Mouse (Mus musculus): ENCODE measurements around the gene Tmod2. TPM values are rescaled to one million over a fixed set of nuclear protein-coding genes. Genes with fewer than 3 reads are reported as not detected.

Gene Tmod2
- polyA plus RNA-seq, 1 experiment: 0.27 TPM

DNA sequence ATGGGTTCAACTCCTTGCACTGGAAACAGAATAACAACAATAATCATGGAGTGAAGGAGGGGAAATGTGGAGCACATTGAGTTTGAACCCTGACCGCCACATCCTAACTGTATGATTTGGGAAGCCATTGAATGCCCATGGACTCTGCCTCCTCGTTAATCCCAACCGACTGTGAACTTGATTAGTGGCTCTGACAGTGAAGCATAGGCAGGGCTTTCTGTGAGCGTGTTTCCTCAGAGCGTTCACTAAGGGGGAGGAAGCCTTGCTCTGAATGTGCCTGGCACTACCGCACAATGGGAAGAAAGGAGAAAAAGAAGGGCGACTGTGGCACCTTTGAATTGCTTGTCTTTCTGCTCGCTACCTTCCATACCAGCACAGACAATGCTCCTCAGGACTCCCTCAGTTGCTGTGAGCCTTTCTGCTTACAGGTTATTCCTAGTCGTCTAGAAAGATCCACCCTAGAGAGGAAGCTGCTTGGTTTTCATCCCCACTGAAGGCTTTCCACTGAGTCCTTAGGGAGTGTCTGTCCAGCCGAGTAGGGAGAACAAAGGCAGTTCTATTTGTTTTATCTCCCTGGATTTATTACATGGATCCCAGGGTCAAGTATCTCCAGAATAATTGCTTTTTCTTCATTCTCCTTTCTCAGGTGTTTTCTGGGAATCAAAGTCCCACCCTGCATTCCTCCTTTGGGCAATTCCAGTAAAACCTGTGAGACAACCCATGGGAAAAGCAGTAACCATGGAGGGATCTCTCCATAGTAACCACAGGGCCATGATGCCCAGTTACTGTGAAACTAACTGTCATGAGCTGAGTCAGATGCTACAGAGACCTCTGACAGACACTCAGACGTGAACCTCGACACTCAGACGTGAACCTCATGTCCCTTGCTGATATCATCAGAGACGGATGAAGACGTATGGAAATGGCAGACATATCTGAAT, 21.0 kb downstream of the Tmod2 start:
- Histone ChIP-seq H3K27me3 (ENCODE audit: control insufficient read depth, insufficient read depth, insufficient read length) (no peaks in the 10 kb centered on the region), H3K79me3 (ENCODE audit: low read depth) (no peaks in the 10 kb centered on the region), H3K36me3 (ENCODE audit: control insufficient read depth, insufficient read depth) (no peaks in the 10 kb centered on the region), H3K79me2 (ENCODE audit: control insufficient read depth, insufficient read depth) (no peaks in the 10 kb centered on the region), H3ac (ENCODE audit: control insufficient read depth, insufficient read length, low read depth) (no peak overlapping the region), H3K4me3 (ENCODE audit: insufficient read depth, poor library complexity, severe bottlenecking) (no peak overlapping the region)
- TF ChIP-seq MYOD1 (IDR thresholded peaks at IDR 0.05; ENCODE audit: control insufficient read depth, insufficient read length, low read depth) (no peak), CTCF (IDR thresholded peaks at IDR 0.05; ENCODE audit: control insufficient read depth, insufficient read depth, insufficient read length) (no peak), FOSL1 (IDR thresholded peaks at IDR 0.05; ENCODE audit: insufficient read depth, low read length, poor library complexity, severe bottlenecking) (no peak), MAX (IDR thresholded peaks at IDR 0.05) (no peak), MYOG (IDR thresholded peaks at IDR 0.05; ENCODE audit: control insufficient read depth, extremely low read depth, insufficient read length) (no peak), CEBPB (IDR thresholded peaks at IDR 0.05; ENCODE audit: low read depth) (no peak), USF1 (IDR thresholded peaks at IDR 0.05; ENCODE audit: low read depth) (no peak)

DNA sequence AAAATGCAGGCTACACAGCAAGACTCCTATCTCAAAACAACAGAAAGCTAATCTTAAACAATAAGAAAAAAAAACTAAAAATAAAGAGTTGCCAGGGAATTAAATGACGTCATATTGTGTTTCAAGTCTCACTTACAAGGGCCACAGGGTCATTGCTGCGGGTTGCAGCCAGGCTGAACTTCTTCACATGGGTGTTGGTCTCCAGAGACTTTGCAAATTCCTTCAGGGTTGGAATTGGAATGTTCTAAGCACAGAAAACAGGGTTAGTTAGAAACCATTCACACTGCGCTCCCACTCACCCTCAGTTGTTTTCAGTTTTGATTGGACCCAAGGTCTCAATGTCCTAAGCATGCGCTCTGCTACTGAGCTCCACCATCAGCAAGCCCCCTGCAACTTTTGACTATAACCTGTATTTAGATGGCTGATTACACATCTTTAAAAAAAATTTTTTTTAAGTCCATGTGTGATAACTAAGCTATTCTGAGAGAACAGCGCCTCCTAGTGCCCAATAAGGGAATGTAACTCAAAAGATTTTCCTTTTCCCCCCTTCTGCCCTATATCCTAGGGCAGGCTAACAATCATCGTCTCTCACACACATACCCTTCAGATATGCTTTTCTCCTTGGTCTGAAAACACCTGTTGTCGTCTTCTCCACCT, 29.3 kb downstream of the Tmod2 start:
- Histone ChIP-seq H3ac (ENCODE audit: control insufficient read depth, insufficient read length, low read depth) (no peak overlapping the region), H3K79me3 (ENCODE audit: low read depth) (no peaks in the 10 kb centered on the region), H3K27me3 (ENCODE audit: control insufficient read depth, insufficient read depth, insufficient read length) (no peaks in the 10 kb centered on the region), H3K36me3 (ENCODE audit: control insufficient read depth, insufficient read depth) (no peaks in the 10 kb centered on the region), H3K4me3 (ENCODE audit: insufficient read depth, poor library complexity, severe bottlenecking) (no peak overlapping the region), H3K79me2 (ENCODE audit: control insufficient read depth, insufficient read depth) (no peaks in the 10 kb centered on the region)
- TF ChIP-seq MAX (IDR thresholded peaks at IDR 0.05): no peak
- TF ChIP-seq USF1 (IDR thresholded peaks at IDR 0.05; ENCODE audit: low read depth): no peak
- TF ChIP-seq CTCF (IDR thresholded peaks at IDR 0.05; ENCODE audit: control insufficient read depth, insufficient read depth, insufficient read length): no peak
- no peak for TF ChIP-seq FOSL1 (IDR thresholded peaks at IDR 0.05; ENCODE audit: insufficient read depth, low read length, poor library complexity, severe bottlenecking)
- no peak for TF ChIP-seq CEBPB (IDR thresholded peaks at IDR 0.05; ENCODE audit: low read depth)

- Histone ChIP-seq H3K4me3 (ENCODE audit: insufficient read depth, poor library complexity, severe bottlenecking) (no peak overlapping the region), H3K79me3 (ENCODE audit: low read depth) (no peaks in the 10 kb centered on the region), H3K27me3 (ENCODE audit: control insufficient read depth, insufficient read depth, insufficient read length) (no peaks in the 10 kb centered on the region), H3K36me3 (ENCODE audit: control insufficient read depth, insufficient read depth) (no peaks in the 10 kb centered on the region), H3K79me2 (ENCODE audit: control insufficient read depth, insufficient read depth) (no peaks in the 10 kb centered on the region), H3ac (ENCODE audit: control insufficient read depth, insufficient read length, low read depth) (no peak overlapping the region)
- no peak for TF ChIP-seq MAX (IDR thresholded peaks at IDR 0.05)
- no peak for TF ChIP-seq CEBPB (IDR thresholded peaks at IDR 0.05; ENCODE audit: low read depth)
- no peak for TF ChIP-seq USF1 (IDR thresholded peaks at IDR 0.05; ENCODE audit: low read depth)
- TF ChIP-seq MYOG (IDR thresholded peaks at IDR 0.05; ENCODE audit: control insufficient read depth, extremely low read depth, insufficient read length): no peak
- no peak for TF ChIP-seq CTCF (IDR thresholded peaks at IDR 0.05; ENCODE audit: control insufficient read depth, insufficient read depth, insufficient read length)
- TF ChIP-seq MYOD1 (IDR thresholded peaks at IDR 0.05; ENCODE audit: control insufficient read depth, insufficient read length, low read depth): no peak
- TF ChIP-seq FOSL1 (IDR thresholded peaks at IDR 0.05; ENCODE audit: insufficient read depth, low read length, poor library complexity, severe bottlenecking): no peak
Observed at GRCm38 (mm10) chr9:75579321-75579720, 31.8 kb downstream of the Tmod2 start.

DNA sequence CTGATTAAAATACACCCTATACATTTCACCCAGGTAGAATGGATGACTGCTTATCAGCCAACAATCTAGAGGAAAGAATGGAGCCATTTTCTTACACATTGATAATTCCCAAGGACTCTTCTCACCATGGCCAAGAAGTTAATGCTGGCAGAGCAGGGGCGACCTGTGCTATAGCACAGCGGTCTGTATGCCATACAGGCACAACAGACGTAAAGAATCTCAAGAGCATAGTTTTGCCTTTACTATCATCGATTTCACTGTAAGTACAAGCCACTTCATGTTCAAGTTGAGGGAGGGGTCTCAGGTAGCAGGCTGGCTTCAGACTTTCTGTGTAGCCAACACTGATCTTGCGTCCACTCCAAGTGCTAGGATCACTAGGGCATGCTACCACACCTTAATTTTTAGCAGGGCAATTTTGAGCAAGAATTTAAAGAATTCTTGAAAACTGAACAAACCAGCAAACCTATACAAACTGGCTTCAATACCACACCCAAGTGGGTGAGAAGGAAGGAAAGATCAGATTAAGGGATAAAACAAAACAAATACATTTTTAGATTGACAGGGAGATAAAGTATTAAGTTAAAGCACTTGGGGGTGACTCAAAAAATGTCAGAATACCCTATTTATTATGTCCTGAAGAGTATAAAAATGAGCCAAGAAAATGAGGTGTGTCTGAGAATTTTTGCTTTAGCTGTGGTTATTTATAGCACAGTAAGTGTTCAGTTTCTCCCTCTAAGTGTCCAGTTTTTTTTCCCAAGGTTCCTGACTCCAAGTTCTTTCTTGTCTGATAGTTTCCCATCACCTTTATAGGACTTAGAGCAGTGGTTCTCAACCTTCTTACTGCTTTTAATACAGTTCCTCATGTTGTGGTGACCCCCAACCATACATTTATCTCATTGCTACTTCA, 39.8 kb downstream of the Tmod2 start:
- H3K4me3 ChIP-seq (ENCODE audit: insufficient read depth, poor library complexity, severe bottlenecking): no peak overlapping the region
- TF ChIP-seq CEBPB (IDR thresholded peaks at IDR 0.05; ENCODE audit: low read depth) (no peak), CTCF (IDR thresholded peaks at IDR 0.05; ENCODE audit: control insufficient read depth, insufficient read depth, insufficient read length) (no peak), MYOG (IDR thresholded peaks at IDR 0.05; ENCODE audit: control insufficient read depth, extremely low read depth, insufficient read length) (no peak), FOSL1 (IDR thresholded peaks at IDR 0.05; ENCODE audit: insufficient read depth, low read length, poor library complexity, severe bottlenecking) (no peak), MAX (IDR thresholded peaks at IDR 0.05) (no peak), USF1 (IDR thresholded peaks at IDR 0.05; ENCODE audit: low read depth) (no peak), MYOD1 (IDR thresholded peaks at IDR 0.05; ENCODE audit: control insufficient read depth, insufficient read length, low read depth) (no peak)
- H3K36me3 ChIP-seq (ENCODE audit: control insufficient read depth, insufficient read depth): no peaks in the 10 kb centered on the region
- peaks cover 5% of the 10 kb centered on the region for H3K27me3 ChIP-seq (ENCODE audit: control insufficient read depth, insufficient read depth, insufficient read length)
- no peaks in the 10 kb centered on the region for H3K79me2 ChIP-seq (ENCODE audit: control insufficient read depth, insufficient read depth)
- H3K79me3 ChIP-seq (ENCODE audit: low read depth): no peaks in the 10 kb centered on the region
- H3ac ChIP-seq (ENCODE audit: control insufficient read depth, insufficient read length, low read depth): no peak overlapping the region

GRCm38 (mm10) chr9:75568399-75568798, 42.7 kb downstream of the Tmod2 start:
- Histone ChIP-seq H3K79me2 (ENCODE audit: control insufficient read depth, insufficient read depth) (no peaks in the 10 kb centered on the region), H3K27me3 (ENCODE audit: control insufficient read depth, insufficient read depth, insufficient read length) (peaks cover 5% of the 10 kb centered on the region), H3K79me3 (ENCODE audit: low read depth) (no peaks in the 10 kb centered on the region), H3K36me3 (ENCODE audit: control insufficient read depth, insufficient read depth) (no peaks in the 10 kb centered on the region), H3K4me3 (ENCODE audit: insufficient read depth, poor library complexity, severe bottlenecking) (no peak overlapping the region), H3ac (ENCODE audit: control insufficient read depth, insufficient read length, low read depth) (no peak overlapping the region)
- TF ChIP-seq FOSL1 (IDR thresholded peaks at IDR 0.05; ENCODE audit: insufficient read depth, low read length, poor library complexity, severe bottlenecking): no peak
- TF ChIP-seq USF1 (IDR thresholded peaks at IDR 0.05; ENCODE audit: low read depth): no peak
- no peak for TF ChIP-seq MYOG (IDR thresholded peaks at IDR 0.05; ENCODE audit: control insufficient read depth, extremely low read depth, insufficient read length)
- TF ChIP-seq CEBPB (IDR thresholded peaks at IDR 0.05; ENCODE audit: low read depth): no peak
- no peak for TF ChIP-seq CTCF (IDR thresholded peaks at IDR 0.05; ENCODE audit: control insufficient read depth, insufficient read depth, insufficient read length)
- TF ChIP-seq MYOD1 (IDR thresholded peaks at IDR 0.05; ENCODE audit: control insufficient read depth, insufficient read length, low read depth): no peak
- TF ChIP-seq MAX (IDR thresholded peaks at IDR 0.05): no peak

Measured in C2C12 (cell line).